Mouse (Mus musculus): Measurements from ENCODE around the gene Ppil1. TPM values are rescaled to one million over a fixed set of nuclear protein-coding genes. Genes with fewer than 3 reads are reported as not detected.
"Not testable (repeated sequence)": the region's sequence is repeated elsewhere in the genome, so short reads cannot be mapped to it uniquely, and the experiment has no call there.

Gene Ppil1
- total RNA-seq, 2 experiments from 2014 or later: 39.5 to 39.6 TPM

DNA sequence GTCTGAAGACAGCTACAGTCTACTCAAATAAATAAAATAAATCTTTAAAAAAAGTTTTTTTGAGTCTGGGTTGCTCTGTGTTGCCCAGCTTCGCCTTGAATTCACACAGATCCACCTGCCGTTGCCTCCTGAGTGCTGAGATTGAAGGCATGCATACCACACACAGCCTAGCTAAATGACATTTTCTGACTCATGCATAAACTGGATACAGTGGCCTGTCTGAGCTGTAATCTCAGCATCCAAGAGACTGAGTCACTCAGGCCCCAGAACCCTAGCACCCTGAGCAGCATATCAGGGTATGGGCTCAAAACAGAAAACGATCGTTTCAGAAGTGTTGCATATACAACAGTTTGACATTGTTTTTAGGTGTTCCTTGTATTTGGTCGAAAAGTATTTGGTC lies 17.6 kb upstream of the Ppil1 start:
- no peak for DNase-seq

DNA sequence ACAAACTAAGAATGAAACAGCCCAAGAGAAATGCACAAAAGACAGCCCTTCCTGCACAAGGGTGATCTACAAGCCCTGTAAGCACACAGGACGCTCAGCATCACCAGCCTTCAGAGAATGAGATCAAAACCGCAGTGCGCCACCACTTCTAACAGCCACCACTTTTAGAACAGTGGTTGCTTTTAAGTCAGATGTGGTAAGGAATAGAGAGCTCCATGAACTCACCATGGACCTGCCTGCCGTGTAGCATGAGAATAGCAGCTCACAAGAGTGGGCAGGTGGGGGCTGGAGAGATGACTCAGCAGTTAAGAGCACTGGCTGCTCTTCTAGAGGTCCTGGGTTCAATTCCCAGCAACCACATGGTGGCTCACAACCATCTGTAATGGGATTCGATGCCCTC lies 16.4 kb upstream of the Ppil1 start:
- DNase-seq: no peak

DNA sequence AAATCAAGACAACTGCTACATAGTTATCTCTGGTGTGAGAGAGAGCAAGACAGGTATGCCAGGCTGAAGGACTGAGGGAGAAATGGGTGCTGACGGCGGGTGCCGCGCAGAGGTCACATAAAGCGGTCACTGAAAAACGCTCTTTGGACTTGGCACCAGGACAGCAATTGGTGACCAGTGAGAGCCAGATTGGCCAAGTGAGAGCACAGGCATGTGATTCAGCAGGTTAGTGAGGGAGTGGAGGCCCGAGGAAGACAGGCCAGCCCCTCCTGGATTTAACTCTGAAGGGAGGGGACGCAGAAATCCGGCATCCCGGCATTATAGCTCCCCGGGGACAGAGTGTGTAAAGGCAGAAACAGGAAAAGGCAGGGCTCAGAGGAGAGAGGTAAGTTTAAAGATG lies 9.9 kb upstream of the Ppil1 start:
- peak; percentile 60 for DNase-seq

DNA sequence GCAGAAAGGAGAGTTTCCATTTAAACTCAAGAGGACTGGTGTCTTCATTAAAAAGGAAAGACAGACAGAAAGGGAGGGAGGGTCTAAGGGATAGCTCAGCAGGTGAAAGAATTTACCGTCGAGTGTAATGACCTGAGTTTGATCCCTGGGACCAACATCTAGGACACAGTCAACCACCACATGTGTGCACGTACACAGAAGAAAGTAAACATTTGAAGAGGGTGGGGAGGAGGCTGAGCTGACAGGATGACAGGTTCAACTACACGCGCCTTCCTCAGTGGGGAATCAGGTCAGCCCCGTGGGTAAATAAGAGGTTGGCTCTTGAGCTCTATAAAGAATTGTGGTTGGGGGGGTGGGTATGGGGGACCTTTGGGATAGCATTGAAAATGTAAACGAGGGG lies 9.2 kb upstream of the Ppil1 start:
- no peak for DNase-seq

DNA sequence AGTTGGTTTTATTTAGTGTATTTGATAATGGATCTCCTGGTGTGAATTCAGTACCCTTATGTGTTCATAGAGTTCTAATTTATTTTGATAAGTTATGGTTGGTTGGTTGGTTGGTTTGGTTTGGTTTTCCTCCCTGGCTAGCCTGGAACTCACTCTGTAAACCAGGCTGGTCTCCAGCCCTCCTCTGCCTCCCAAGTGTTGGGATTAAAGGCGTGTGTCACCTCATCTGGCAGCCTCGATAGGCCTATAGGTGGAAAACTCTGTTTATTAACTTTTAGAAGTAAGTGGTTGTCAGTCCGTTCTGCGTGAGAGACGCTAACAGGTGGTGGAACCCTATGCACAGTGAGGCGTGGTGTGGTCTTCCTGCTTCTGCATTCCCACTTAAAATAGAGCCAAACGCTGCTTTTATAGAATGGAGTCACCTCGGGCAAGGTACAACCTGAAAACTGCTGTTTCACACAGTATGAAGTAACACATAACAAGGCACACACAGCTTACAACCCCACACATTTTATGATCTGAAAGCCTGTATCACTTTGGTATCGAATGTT lies 6.2 kb upstream of the Ppil1 start:
- no peak for DNase-seq

DNA sequence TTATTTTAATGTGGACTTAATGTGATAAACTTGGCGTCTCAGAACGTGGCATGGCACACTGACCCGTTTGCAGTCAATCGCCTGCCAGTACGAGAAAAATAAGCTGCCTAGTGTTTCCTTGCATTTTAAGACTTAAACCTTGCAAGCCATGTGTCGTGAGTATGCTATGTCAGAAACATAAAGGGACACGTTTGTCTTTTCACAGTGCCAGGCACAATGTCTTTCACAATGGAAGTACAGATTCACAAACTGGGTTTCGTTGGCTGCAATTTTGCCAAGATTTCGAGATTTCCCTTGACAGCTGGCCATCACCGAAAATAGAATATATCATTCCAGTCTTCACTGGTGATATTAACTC lies 5.3 kb upstream of the Ppil1 start:
- no peak for DNase-seq

DNA sequence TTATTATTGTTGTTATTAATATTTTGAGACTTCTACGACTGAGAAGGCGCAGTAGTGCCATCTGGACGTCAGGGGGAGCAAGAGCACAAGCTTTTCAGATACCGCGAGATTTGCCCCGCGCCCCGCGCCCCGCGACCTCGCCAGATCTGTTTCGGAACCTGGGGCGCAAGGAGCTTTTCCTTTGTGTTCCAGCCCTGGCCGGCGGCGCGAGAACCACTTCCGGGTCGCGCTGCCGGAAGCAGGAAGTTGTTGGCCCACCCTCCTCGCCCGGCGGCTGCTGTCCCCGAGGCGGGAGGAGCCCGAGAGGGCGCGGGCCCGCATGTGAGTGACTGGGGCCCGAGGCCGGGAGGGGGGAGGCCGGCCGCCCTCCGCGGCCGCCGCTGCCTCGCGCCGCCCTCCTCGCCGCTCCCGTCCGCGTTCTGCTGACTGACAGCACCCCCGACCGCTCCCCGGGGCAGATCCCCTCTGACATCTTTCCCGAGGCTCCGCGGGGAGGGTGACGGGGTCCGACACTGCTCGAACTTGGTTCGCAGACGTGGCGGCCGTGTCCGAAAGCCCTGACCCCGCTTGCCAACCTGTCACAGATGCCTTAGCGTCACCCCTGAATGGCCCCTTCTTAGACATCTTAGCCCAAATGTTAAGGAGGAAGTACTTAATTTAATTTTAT lies 4.8 kb upstream of the Ppil1 start, which contains the start of gene BC004004:
Gene BC004004, plus strand, starts transcription at position 107 of the 667 bp plus-strand sequence.
- peak; percentile 98 for DNase-seq

DNA sequence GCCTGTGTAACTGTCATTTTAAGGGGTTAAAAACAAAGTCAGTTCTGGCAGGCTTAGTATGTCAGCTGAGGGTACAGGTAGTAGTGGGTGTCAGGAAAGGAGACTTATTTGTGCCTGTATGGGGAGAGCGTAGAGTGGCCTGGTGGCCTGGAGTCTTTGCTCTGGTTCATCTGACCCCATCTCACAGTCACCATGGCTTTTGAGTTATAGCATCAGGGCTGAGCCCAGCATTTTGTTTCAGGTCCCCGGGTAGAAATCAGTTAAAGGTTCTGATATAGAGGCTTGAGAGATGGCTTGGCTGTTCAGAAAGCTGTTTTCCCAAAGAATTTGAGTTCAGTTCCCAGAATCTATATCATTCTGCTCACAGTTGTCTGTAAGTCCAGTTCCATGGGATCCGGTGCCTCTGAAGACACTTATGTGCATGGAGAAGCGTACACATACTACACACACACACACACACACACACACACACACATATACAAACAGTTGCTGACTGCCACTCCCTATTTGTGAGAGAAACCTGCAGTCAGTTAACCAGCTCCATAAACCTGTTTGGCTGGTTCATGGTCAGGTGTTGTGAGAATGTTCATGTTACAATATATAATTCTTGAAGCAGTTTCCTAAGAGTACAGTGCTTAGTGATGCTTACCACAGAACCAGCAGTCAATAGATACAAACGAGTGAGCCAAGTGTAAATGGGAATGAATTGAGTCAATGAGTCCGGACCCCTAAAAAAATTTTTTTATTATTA lies 4.1 kb upstream of the Ppil1 start:
- no peak for DNase-seq

DNA sequence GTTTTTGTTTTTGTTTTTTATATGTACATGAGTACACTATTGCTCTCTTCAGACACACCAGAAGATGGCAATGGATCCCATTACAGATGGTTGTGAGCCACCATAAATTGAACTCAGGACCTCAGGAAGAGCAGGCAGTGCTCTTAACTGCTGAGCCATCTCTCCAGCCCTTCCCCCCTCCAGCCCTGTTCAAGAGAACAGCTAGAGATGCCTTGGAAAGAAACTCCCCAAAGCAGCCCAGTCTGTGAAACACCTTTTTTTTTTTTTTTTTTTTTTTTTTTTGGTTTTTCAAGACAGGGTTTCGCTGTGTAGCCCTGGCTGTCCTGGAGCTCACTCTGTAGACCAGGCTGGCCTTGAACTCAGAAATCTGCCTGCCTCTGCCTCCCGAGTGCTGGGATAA lies 3.1 kb upstream of the Ppil1 start:
- not testable (repeated sequence) for DNase-seq

DNA sequence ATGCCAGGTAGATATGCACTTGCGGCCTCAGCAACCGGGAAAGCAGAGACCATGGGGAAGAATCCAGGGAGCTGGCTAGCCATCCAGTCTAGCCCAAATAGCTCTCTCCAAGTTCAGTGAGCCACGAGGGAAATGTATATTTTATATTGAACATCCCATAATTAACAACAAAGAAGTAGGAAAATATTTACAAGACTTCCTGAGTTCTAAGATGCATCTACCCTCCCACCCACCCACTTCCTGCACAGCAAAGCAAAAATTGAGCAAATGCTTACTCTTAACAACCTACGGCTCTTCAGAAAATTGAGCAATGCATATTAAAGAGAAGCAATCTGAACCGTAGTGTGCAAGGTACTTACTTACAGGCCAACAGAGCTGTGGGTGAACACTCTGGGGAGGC lies 774 bp upstream of the Ppil1 start:
- DNase-seq: no peak

DNA sequence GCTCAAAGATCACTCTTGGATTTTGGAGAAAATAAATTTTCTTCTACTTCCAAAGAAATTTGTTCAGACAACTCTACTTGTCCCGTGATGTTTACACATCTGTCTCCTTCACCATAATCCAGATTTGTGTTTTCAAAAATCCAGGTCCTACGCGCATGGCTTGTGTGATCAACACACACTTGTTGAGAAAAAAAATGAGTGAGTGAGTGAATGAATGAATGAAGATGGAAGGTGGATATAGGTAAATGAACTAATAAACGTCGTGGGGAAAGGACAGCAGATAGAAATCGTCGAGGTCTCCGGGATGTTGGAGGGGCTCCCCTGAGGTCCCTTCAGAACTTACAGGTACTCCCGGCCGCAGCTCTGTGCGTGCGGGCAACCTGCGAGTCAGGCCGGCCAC lies 569 bp downstream of the Ppil1 start:
- DNase-seq: no peak

DNA sequence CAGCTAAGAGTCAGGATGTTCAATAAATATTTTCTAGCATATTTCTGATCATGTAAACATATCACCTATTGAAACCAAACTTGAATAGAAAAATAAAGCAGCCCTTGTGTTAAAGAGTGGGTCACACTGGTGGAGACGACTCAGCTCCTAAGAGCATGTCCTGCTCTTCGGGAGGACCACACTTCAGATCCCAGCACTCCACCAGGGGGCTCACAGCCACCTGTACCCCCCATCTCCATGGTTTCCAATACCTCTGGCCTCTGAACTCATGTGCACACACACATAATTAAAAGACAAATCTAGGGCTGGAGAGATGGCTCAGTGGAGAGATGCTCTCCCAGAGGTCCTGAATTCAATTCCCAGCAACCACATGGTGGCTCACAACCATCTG lies 1.7 kb downstream of the Ppil1 start:
- no peak for DNase-seq

DNA sequence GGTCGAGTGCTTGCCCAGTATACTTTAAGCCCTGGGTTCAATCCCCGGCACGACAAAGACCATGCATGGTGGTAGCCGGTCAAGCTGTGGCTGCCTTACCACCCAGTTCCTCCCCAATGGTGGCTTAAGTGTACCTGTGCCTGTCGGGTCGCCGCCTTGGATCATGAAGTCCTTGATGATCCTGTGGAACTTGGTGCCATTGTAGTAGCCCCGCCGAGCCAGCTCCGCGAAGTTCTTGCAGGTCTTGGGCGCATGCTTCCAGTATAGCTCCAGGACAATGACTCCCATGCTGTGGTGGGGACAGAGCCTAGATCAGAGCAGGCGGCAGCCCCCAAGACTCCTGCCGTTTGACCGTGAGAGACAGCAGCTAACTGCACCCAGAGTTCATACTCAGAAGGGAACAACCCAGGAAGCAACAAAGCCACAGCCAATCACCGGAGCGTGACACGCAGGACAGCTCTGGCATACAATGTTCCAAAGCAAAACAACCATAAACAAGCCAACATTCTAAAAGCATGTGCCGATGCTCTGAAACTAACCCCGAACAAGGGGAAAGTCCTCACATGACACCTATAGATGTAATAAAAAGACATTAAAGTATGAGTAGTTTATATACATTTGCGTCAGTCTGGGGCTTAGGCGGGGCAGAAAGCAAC lies 2.3 kb downstream of the Ppil1 start:
- DNase-seq: no peak

DNA sequence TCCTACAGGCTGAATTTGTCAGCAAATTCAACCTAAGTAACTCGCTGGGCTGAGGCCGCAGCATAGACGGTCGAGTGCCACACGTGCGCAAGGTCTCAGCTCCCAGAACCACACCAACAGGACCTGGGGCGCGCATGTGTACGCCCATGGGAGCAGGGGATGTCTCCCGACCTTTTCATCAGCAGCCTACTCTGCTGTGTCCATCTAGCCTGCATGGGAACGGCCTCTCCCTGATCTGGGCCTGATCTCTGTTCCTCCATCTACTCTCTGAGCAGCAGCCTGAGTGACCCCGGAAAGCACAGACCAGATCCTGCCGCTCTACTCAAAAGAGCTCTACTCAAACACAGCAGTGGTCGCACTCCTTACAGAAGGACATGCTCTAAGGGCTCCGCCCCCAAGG lies 3.5 kb downstream of the Ppil1 start:
- no peak for DNase-seq

DNA sequence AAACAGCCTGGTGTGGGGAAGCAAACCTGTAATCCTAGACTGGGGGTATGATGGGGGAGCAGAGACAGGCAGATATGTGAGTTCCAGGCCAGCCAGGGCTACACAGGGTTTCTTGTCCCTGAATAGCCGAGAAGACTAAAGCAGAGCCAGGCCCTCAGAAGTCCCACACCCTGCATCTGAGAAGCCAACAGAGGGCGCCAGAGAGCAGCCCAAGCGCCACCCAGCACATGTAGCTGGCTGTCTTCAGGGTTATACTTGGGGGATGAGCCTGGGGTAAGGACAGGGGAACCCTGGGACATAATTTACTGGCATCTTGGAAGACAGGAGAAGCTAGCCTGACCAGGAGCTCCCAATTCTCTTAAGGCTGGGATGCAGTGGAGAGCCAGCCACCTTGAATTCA lies 4.5 kb downstream of the Ppil1 start:
- peak; percentile 90 for DNase-seq

DNA sequence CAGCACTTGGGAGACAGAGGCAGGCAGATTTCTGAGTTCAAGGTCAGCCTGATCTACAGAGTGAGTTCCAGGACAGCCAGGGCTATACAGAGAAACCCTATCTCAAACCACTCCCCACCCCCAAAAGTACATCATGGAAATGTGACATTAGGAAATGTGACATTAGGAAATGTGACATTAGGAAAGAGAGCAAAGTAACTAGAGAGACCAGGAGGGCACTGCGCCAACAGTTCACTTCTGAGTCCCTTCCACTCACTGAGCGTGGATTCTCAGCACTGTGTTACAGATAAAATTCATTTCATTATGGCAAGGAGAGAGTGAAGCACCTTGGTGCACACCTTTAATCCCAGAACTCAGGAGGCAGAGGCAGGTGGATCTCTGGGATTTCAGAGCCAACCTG lies 5.1 kb downstream of the Ppil1 start:
- no peak for DNase-seq

DNA sequence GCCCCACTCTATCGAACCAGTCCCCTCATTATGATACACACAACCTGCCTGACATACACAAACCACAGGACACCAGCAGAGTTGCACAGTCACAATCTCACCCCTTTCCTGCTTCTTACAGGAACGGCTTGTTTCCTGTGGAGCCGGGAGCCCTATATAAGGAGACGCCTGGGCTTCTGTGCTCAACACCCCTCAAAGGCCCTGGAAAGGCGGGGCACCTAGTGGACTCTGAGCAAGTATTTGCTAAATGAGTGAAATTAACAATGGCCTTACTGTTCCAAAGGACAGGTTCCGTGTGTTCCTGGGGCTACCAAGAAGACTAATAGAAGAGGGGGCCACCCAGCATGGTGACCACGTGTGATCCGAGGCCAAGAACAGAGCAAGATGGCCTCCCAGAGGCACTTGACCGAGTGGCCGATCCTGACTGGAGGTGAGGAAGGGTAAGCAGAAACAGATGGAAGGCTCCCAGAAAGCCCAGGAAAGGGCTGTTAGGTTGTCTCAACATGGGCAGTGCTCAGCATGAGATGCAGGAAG lies 5.9 kb downstream of the Ppil1 start:
- no peak for DNase-seq

DNA sequence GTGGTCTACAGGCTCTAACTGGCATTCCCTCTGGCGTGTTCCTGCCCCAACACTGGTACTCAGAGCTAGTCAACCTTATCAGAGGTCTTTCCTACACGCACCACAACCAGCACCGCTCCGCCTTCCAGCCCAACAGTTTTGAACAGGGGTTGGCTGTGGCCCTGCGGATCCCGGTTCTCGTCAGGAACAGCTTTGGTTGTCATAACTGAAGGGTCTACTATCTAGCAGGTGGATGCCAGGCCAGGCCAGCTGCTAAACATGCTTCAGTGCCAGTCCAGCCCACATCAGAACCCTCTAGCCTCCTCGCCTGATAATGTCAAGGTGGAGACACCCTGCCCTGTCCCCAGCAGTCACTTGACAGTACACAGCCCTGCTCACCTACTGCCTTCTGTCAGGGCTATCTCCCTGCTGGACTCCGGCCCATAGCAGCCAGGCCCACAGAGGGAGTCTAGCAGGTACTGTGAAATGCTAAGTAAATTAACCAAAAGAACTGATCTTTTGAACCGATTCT lies 6.9 kb downstream of the Ppil1 start:
- DNase-seq: peak; percentile 80

DNA sequence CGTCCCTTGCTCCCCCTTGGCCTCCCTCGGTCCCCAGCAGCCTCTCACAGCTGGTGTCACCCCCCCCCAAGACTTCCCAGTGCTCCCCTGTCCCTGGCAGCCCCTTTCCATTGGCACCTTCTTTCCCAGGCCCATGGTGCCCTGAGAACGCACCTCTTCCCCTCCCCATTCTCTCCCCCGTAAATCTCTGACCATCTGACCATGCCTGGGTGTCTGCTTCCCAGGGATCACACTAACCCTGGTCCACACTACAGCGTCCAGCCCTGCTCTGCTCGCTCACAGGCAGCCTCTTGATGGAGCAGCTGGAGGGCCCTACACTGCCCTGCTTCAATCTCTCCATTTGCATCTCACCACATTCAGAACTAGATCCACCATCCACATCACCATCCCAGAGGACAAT lies 7.5 kb downstream of the Ppil1 start:
- no peak for DNase-seq

DNA sequence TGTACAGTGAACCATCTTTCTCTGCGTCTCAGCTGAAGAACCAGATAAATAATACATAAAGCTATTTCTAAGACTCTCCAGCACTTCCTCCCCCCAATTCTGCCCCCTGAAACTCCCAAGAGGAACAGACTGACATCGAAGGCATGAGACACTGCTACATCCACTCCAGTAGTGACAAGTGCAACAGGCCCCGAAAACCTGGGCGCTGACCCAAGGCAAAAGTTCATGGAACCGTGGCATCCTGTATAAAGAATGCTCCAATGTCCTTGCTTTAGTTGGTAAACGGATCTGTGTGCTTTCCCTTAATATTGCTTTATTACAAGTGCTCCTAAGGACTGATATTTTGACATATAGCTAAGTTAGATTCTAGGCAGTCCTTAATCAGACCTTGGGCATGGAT lies 9.2 kb downstream of the Ppil1 start:
- not testable (repeated sequence) for DNase-seq

DNA sequence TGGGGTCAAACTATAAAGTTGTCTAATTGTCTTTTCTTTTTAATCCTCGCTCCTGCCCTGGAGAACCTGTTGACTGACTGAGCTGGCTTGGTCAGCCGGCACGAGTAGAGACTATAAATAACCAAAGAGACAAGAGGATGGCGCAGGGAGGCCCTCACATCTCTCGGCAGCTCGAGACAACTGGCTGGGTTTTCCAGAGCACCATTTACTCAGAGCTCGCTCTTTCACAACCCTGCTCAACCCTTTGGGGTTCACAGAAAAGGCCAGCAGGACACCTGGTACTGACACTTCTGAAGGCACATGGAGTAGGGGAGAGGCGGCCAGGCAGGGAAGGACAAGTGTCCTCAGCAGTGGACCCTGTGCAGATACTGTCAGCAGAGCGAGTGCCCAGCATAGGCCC lies 10.3 kb downstream of the Ppil1 start:
- DNase-seq: peak; percentile 42

DNA sequence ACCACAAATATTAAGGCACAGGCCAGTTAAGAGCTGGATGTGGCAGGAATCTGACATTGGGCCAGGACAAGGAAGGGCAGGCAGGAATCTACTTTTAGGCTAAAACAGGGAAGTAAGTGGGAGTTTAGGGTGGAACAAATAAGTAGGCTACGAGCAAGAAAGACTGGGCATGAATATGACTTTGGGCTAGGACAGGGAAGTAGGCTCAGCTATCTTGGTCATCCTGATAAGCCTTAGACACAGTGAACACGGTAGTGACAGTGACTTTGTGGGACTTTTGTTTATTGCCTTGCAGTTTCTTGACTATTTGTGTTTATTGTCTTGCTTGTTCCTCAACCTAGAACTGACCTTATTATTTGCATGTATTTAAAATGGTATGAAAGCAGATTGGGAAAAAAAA lies 10.8 kb downstream of the Ppil1 start:
- no peak for DNase-seq

Measured in heart, postnatal 4 days (tissue).